7 mouse cellular contexts compared by ENCODE assay signal in the genomic region with DNA sequence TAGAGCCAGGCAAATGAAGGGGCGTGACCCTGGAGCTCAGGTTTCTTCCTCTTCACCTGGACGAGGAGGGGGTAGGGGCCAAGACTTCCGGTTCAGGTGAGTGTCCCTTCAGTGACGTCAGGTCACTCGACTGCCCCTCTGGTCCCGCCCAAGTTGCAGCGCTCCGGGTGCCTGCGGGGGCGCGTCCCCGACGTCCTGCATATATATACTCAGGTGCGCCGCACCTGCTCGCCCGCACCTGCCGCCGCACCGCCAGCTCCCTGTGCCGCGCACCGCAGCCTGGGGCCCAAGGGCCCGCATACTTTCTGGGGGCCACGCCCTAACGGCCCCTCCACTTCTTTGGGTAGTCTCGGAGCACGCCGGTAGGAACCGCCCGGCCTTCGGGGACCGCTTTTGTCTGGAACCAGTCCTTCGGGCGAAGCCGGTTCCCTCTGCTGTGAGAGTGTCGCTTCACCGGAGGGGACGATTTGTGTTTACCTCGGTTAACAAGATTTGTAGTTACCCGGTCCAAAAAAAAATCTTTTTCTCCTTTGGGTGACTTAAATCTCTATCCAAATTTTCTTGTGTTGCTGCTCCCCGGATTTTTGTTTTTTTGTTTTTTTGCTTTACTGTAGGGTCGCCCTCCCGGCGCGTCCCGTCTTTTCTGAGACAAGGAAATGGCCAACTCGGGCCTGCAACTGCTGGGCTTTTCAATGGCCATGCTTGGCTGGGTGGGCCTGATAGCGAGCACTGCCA. TPM values are rescaled to one million over a fixed set of nuclear protein-coding genes. Genes with fewer than 3 reads are reported as not detected.
A peak's percentile ranks its signal among the peaks of the same experiment; 100 is the strongest.
DNase-seq lines count a peak whose midpoint lies in the region; ATAC-seq and TF ChIP-seq lines count a peak whose summit lies in the region.

No protein-coding gene starts in this region.

- H3K4me3 ChIP-seq in bone marrow macrophage, adult 2 months (ENCODE audit: insufficient read depth, low read length), result peak overlapping the region; percentile 43; the same call in 1 of the 2 replicates
- H3K4me3 ChIP-seq in embryonic facial prominence, embryonic 14.5 days (ENCODE audit: low read depth, low read length), result peak overlapping the region; percentile 45
- peak overlapping the region; percentile 40 for H3K4me3 ChIP-seq in midbrain, embryonic 10.5 days

- peaks cover 28% of the 10 kb centered on the region for H3K36me3 ChIP-seq in embryonic facial prominence, embryonic 14.5 days (ENCODE audit: control insufficient read depth, insufficient read depth, low read length)
- peaks cover 30% of the 10 kb centered on the region for H3K36me3 ChIP-seq in midbrain, embryonic 10.5 days

- no peaks in the 10 kb centered on the region for H3K4me1 ChIP-seq in bone marrow macrophage, adult 2 months (ENCODE audit: control insufficient read depth, insufficient read depth, low read length)
- peaks cover 6% of the 10 kb centered on the region; the same call in 1 of the 2 replicates for H3K4me1 ChIP-seq in embryonic facial prominence, embryonic 14.5 days (ENCODE audit: control insufficient read depth, insufficient read depth, low read length)
- peaks cover 19% of the 10 kb centered on the region for H3K4me1 ChIP-seq in midbrain, embryonic 10.5 days

- H3K27me3 ChIP-seq in embryonic facial prominence, embryonic 14.5 days (replicated peaks; ENCODE audit: control insufficient read depth, insufficient read depth, low read length), result peaks cover 61% of the 10 kb centered on the region
- peaks cover 74% of the 10 kb centered on the region for H3K27me3 ChIP-seq in midbrain, embryonic 10.5 days (ENCODE audit: low read depth, poor library complexity, severe bottlenecking)

- H3K9ac ChIP-seq in embryonic facial prominence, embryonic 14.5 days (ENCODE audit: low read depth, low read length), result peak overlapping the region; percentile 62

- no peak overlapping the region for H3K27ac ChIP-seq in bone marrow macrophage, adult 2 months (ENCODE audit: insufficient read depth, low read depth, low read length)
- 0 out of 2 replicates have a peak overlapping the region, but pooled peaks have one; percentile 28 for H3K27ac ChIP-seq in embryonic facial prominence, embryonic 14.5 days (replicated peaks; ENCODE audit: low read depth, low read length)
- H3K27ac ChIP-seq in midbrain, embryonic 10.5 days (replicated peaks), result no peak overlapping the region

- peak overlapping the region; percentile 67 for H3K4me2 ChIP-seq in embryonic facial prominence, embryonic 14.5 days (ENCODE audit: low read depth, low read length)

- 5% methylated on average over 27 of the region's 49 CpGs for WGBS in embryonic facial prominence, embryonic 14.5 days
- WGBS in midbrain, embryonic 10.5 days, result 2% methylated on average over 49 of the region's 49 CpGs

- no peak for TF ChIP-seq POLR2A in bone marrow macrophage, adult 2 months (IDR thresholded peaks at IDR 0.05; ENCODE audit: borderline replicate concordance, low read depth, low read length)

- peak; percentile 56; the same call in 1 of the 2 replicates for ATAC-seq in embryonic facial prominence, embryonic 14.5 days (ENCODE audit: low read depth)

- peak; percentile 70 for DNase-seq in embryonic facial prominence, embryonic 14.5 days (ENCODE audit: low spot score)
- DNase-seq in kidney, postnatal 14 days, result peak; percentile 84
- no peak for DNase-seq in midbrain, embryonic 10.5 days (ENCODE audit: low spot score)
- no peak for DNase-seq in layer of hippocampus, postnatal 10 days (ENCODE audit: low spot score in 2 of 2)
- no peak for DNase-seq in left cerebral cortex, adult 9 months (ENCODE audit: low spot score in 2 of 2)
- DNase-seq in cerebellum, adult 11 months, result no peak

- H3K9me3 ChIP-seq in embryonic facial prominence, embryonic 14.5 days (ENCODE audit: control insufficient read depth, low read length), result no peaks in the 10 kb centered on the region
- no peaks in the 10 kb centered on the region for H3K9me3 ChIP-seq in midbrain, embryonic 10.5 days (replicated peaks)

- TF ChIP-seq CTCF in bone marrow macrophage, adult 2 months (IDR thresholded peaks at IDR 0.05; ENCODE audit: low read depth, low read length), result no peak

RNA-seq across cellular contexts. Expression of gene Cldn7, which starts 0.9 kb away (rescaled TPM):
- not detected in 2 replicates for polyA plus RNA-seq in bone marrow macrophage, adult 2 months (2012; ENCODE audit: insufficient read depth, insufficient read length, missing spikeins)
- polyA plus RNA-seq in embryonic facial prominence, embryonic 14.5 days (2014; fragmentation: Nextera tagmentation; extraction: Ambion mirVana), result 22.3 and 23.7 TPM in 2 replicates
- 7.1 and 7.6 TPM in 2 replicates for polyA plus RNA-seq in midbrain, embryonic 10.5 days (2016; fragmentation: Nextera tagmentation; extraction: Ambion mirVana)
- total RNA-seq in layer of hippocampus, postnatal 10 days (2021), result not detected

RNA-seq across cellular contexts. Expression of gene Ctdnep1, which starts 15.5 kb away (rescaled TPM):
- polyA plus RNA-seq in bone marrow macrophage, adult 2 months (2012; ENCODE audit: insufficient read depth, insufficient read length, missing spikeins), result 176 and 194 TPM in 2 replicates
- polyA plus RNA-seq in embryonic facial prominence, embryonic 14.5 days (2014; fragmentation: Nextera tagmentation; extraction: Ambion mirVana), result 37.4 and 39.2 TPM in 2 replicates
- polyA plus RNA-seq in midbrain, embryonic 10.5 days (2016; fragmentation: Nextera tagmentation; extraction: Ambion mirVana), result 20.5 and 26.3 TPM in 2 replicates
- 100 to 1,000 TPM; 101 to 105 TPM for total RNA-seq in layer of hippocampus, postnatal 10 days (2021)

RNA-seq across cellular contexts. Expression of gene Elp5, which starts 16.9 kb away (rescaled TPM):
- 41.4 and 49.8 TPM in 2 replicates for polyA plus RNA-seq in bone marrow macrophage, adult 2 months (2012; ENCODE audit: insufficient read depth, insufficient read length, missing spikeins)
- 109 and 116 TPM in 2 replicates for polyA plus RNA-seq in embryonic facial prominence, embryonic 14.5 days (2014; fragmentation: Nextera tagmentation; extraction: Ambion mirVana)
- polyA plus RNA-seq in midbrain, embryonic 10.5 days (2016; fragmentation: Nextera tagmentation; extraction: Ambion mirVana), result 151 and 155 TPM in 2 replicates
- 10 to 100 TPM; 98.0 to 99.5 TPM for total RNA-seq in layer of hippocampus, postnatal 10 days (2021)

RNA-seq across cellular contexts. Expression of gene Slc2a4, which starts 17.4 kb away (rescaled TPM):
- polyA plus RNA-seq in bone marrow macrophage, adult 2 months (2012; ENCODE audit: insufficient read depth, insufficient read length, missing spikeins), result not detected in 2 replicates
- 16.9 and 20.8 TPM in 2 replicates for polyA plus RNA-seq in embryonic facial prominence, embryonic 14.5 days (2014; fragmentation: Nextera tagmentation; extraction: Ambion mirVana)
- polyA plus RNA-seq in midbrain, embryonic 10.5 days (2016; fragmentation: Nextera tagmentation; extraction: Ambion mirVana), result 12.6 and 12.8 TPM in 2 replicates
- 1 to 10 TPM; 1.7 to 2.0 TPM for total RNA-seq in layer of hippocampus, postnatal 10 days (2021)

RNA-seq across cellular contexts. Expression of gene Gabarap, which starts 25.5 kb away (rescaled TPM):
- polyA plus RNA-seq in bone marrow macrophage, adult 2 months (2012; ENCODE audit: insufficient read depth, insufficient read length, missing spikeins), result 1,001 and 1,002 TPM in 2 replicates
- polyA plus RNA-seq in embryonic facial prominence, embryonic 14.5 days (2014; fragmentation: Nextera tagmentation; extraction: Ambion mirVana), result 577 and 590 TPM in 2 replicates
- 409 and 454 TPM in 2 replicates for polyA plus RNA-seq in midbrain, embryonic 10.5 days (2016; fragmentation: Nextera tagmentation; extraction: Ambion mirVana)
- 100 to 1,000 TPM; 256 to 267 TPM for total RNA-seq in layer of hippocampus, postnatal 10 days (2021)

Comparison
In these comparisons a context has a peak if more than half of its experiments do, and no peak if none do; other contexts are left out.
1. DNase-seq: peak in embryonic facial prominence, embryonic 14.5 days (single experiment) and kidney, postnatal 14 days (single experiment); none in midbrain, embryonic 10.5 days (single experiment), layer of hippocampus, postnatal 10 days (0 of 2), left cerebral cortex, adult 9 months (0 of 2) and cerebellum, adult 11 months (single experiment).
2. Peak in every context shown above with its lines, with median percentiles within 50 percentile points of each other: H3K4me3 ChIP-seq.